Mouse (Mus musculus) megakaryocyte, embryonic 14.5 days (primary cell): ENCODE data around the gene Olfr1177-ps.

Source experiments
- FLI1 ChIP-seq: IDR thresholded peaks from 2 replicates; pipeline ENCODE4 v1.6.1; 2012; ENCODE audit warnings: low read length, inconsistent platforms, mixed read lengths
- GATA1 ChIP-seq: IDR thresholded peaks from 3 replicates; pipeline ENCODE4 v1.6.1; 2012; ENCODE audit warnings: mixed read lengths, low read length, inconsistent platforms, borderline replicate concordance

GRCm38 (mm10) chr2:88386762-88387161 lies 40.5 kb upstream of the Olfr1177-ps start, which contains the start of gene Olfr1178:
- TF ChIP-seq GATA1 (no peak), FLI1 (no peak)
